Mouse (Mus musculus): ENCODE data around the gene P4ha2. TPM values are rescaled to one million over a fixed set of nuclear protein-coding genes. Genes with fewer than 3 reads are reported as not detected.
"Not testable (repeated sequence)": the region's sequence is repeated elsewhere in the genome, so short reads cannot be mapped to it uniquely, and the experiment has no call there.

Gene P4ha2
- total and polyA plus RNA-seq, 2 experiments from 2014 or later, result 8.6 to 8.9 TPM

GRCm38 (mm10) chr11:54134905-54135304, 35.0 kb downstream of the P4ha2 start:
- 79% methylated on average over 6 of the region's 6 CpGs for WGBS
- H3K27ac ChIP-seq (ENCODE audit: low read depth, low read length), result no peak overlapping the region
- H3K9ac ChIP-seq (replicated peaks; ENCODE audit: low read length, poor library complexity, severe bottlenecking), result no peak overlapping the region
- DNase-seq (ENCODE audit: low spot score), result no peak
- no peaks in the 10 kb centered on the region for H3K27me3 ChIP-seq (ENCODE audit: insufficient read depth, low read length)
- H3K9me3 ChIP-seq (ENCODE audit: low read length), result no peaks in the 10 kb centered on the region
- no peak for ATAC-seq (ENCODE audit: low FRiP score)
- H3K36me3 ChIP-seq (ENCODE audit: insufficient read depth, low read length), result no peaks in the 10 kb centered on the region
- H3K4me3 ChIP-seq (ENCODE audit: low read depth, low read length), result no peak overlapping the region
- H3K4me1 ChIP-seq (ENCODE audit: insufficient read depth, low read length), result no peaks in the 10 kb centered on the region
- no peak for TF ChIP-seq CTCF (IDR thresholded peaks at IDR 0.05)
- H3K4me2 ChIP-seq (ENCODE audit: low read depth, low read length, poor library complexity, severe bottlenecking), result no peak overlapping the region

GRCm38 (mm10) chr11:54140159-54140558, 40.3 kb downstream of the P4ha2 start:
- not testable (repeated sequence) for H3K9ac ChIP-seq (replicated peaks; ENCODE audit: low read length, poor library complexity, severe bottlenecking); ATAC-seq (ENCODE audit: low FRiP score); H3K4me2 ChIP-seq (ENCODE audit: low read depth, low read length, poor library complexity, severe bottlenecking); DNase-seq (ENCODE audit: low spot score); H3K27ac ChIP-seq (ENCODE audit: low read depth, low read length); H3K4me1 ChIP-seq (ENCODE audit: insufficient read depth, low read length); H3K27me3 ChIP-seq (ENCODE audit: insufficient read depth, low read length); H3K9me3 ChIP-seq (ENCODE audit: low read length); H3K4me3 ChIP-seq (ENCODE audit: low read depth, low read length); H3K36me3 ChIP-seq (ENCODE audit: insufficient read depth, low read length)
- WGBS, result 50% methylated on average over 2 of the region's 2 CpGs

GRCm38 (mm10) chr11:54141200-54141971, 41.5 kb downstream of the P4ha2 start:
- Histone ChIP-seq H3K27me3 (ENCODE audit: insufficient read depth, low read length) (no peaks in the 10 kb centered on the region), H3K9me3 (ENCODE audit: low read length) (no peaks in the 10 kb centered on the region), H3K4me3 (ENCODE audit: low read depth, low read length) (no peak overlapping the region), H3K4me1 (ENCODE audit: insufficient read depth, low read length) (0 out of 2 replicates have a peak, but pooled peaks cover 4% of the 10 kb centered on the region), H3K9ac (replicated peaks; ENCODE audit: low read length, poor library complexity, severe bottlenecking) (no peak overlapping the region), H3K36me3 (ENCODE audit: insufficient read depth, low read length) (no peaks in the 10 kb centered on the region), H3K4me2 (ENCODE audit: low read depth, low read length, poor library complexity, severe bottlenecking) (no peak overlapping the region), H3K27ac (ENCODE audit: low read depth, low read length) (no peak overlapping the region)
- DNase-seq (ENCODE audit: low spot score) (no peak), ATAC-seq (ENCODE audit: low FRiP score) (no peak)
- 89% methylated on average over 7 of the region's 7 CpGs for WGBS
- peak; percentile 21 for TF ChIP-seq CTCF (IDR thresholded peaks at IDR 0.05)

- H3K27me3 ChIP-seq (ENCODE audit: insufficient read depth, low read length), result no peaks in the 10 kb centered on the region
- H3K4me2 ChIP-seq (ENCODE audit: low read depth, low read length, poor library complexity, severe bottlenecking), result no peak overlapping the region
- H3K9ac ChIP-seq (replicated peaks; ENCODE audit: low read length, poor library complexity, severe bottlenecking), result no peak overlapping the region
- peak; percentile 78 for TF ChIP-seq CTCF (IDR thresholded peaks at IDR 0.05)
- WGBS, result 28% methylated on average over 3 of the region's 3 CpGs
- H3K27ac ChIP-seq (ENCODE audit: low read depth, low read length), result no peak overlapping the region
- no peak overlapping the region for H3K4me3 ChIP-seq (ENCODE audit: low read depth, low read length)
- H3K36me3 ChIP-seq (ENCODE audit: insufficient read depth, low read length), result no peaks in the 10 kb centered on the region
- no peaks in the 10 kb centered on the region for H3K9me3 ChIP-seq (ENCODE audit: low read length)
- ATAC-seq (ENCODE audit: low FRiP score) (no peak), DNase-seq (ENCODE audit: low spot score) (peak; percentile 70)
- 0 out of 2 replicates have a peak, but pooled peaks cover 6% of the 10 kb centered on the region for H3K4me1 ChIP-seq (ENCODE audit: insufficient read depth, low read length)
Observed at GRCm38 (mm10) chr11:54144886-54145285, 45.0 kb downstream of the P4ha2 start.

GRCm38 (mm10) chr11:54145990-54146389, 46.1 kb downstream of the P4ha2 start:
- DNase-seq (ENCODE audit: low spot score) (no peak), ATAC-seq (ENCODE audit: low FRiP score) (no peak)
- H3K27ac ChIP-seq (ENCODE audit: low read depth, low read length), result no peak overlapping the region

GRCm38 (mm10) chr11:54149791-54150465, 50.0 kb downstream of the P4ha2 start:
- no peak for TF ChIP-seq CTCF (IDR thresholded peaks at IDR 0.05)
- H3K27me3 ChIP-seq (ENCODE audit: insufficient read depth, low read length), result no peaks in the 10 kb centered on the region
- DNase-seq (ENCODE audit: low spot score) (no peak), ATAC-seq (ENCODE audit: low FRiP score) (no peak)
- no peaks in the 10 kb centered on the region for H3K9me3 ChIP-seq (ENCODE audit: low read length)
- no peak overlapping the region for H3K9ac ChIP-seq (replicated peaks; ENCODE audit: low read length, poor library complexity, severe bottlenecking)
- H3K4me1 ChIP-seq (ENCODE audit: insufficient read depth, low read length), result 0 out of 2 replicates have a peak, but pooled peaks cover 6% of the 10 kb centered on the region
- no peak overlapping the region for H3K4me3 ChIP-seq (ENCODE audit: low read depth, low read length)
- no peak overlapping the region for H3K4me2 ChIP-seq (ENCODE audit: low read depth, low read length, poor library complexity, severe bottlenecking)
- no peak overlapping the region for H3K27ac ChIP-seq (ENCODE audit: low read depth, low read length)
- H3K36me3 ChIP-seq (ENCODE audit: insufficient read depth, low read length), result no peaks in the 10 kb centered on the region
- WGBS, result 88% methylated on average over 3 of the region's 3 CpGs

More at GRCm38 (mm10) chr11:54145990-54146389, 46.1 kb downstream of the P4ha2 start:
- 0 out of 2 replicates have a peak, but pooled peaks cover 6% of the 10 kb centered on the region for H3K4me1 ChIP-seq (ENCODE audit: insufficient read depth, low read length)
- H3K4me2 ChIP-seq (ENCODE audit: low read depth, low read length, poor library complexity, severe bottlenecking), result no peak overlapping the region
- WGBS, result 79% methylated on average over 6 of the region's 6 CpGs
- H3K27me3 ChIP-seq (ENCODE audit: insufficient read depth, low read length), result no peaks in the 10 kb centered on the region
- H3K9me3 ChIP-seq (ENCODE audit: low read length), result no peaks in the 10 kb centered on the region
- no peak overlapping the region for H3K9ac ChIP-seq (replicated peaks; ENCODE audit: low read length, poor library complexity, severe bottlenecking)
- no peak for TF ChIP-seq CTCF (IDR thresholded peaks at IDR 0.05)
- H3K36me3 ChIP-seq (ENCODE audit: insufficient read depth, low read length), result no peaks in the 10 kb centered on the region
- H3K4me3 ChIP-seq (ENCODE audit: low read depth, low read length), result no peak overlapping the region

Measured in midbrain, postnatal 0 days (tissue).